Mouse (Mus musculus) cerebellum, postnatal 10 days (tissue): Measurements from ENCODE around the gene Svs3b.
"Not testable (repeated sequence)": the region's sequence is repeated elsewhere in the genome, so short reads cannot be mapped to it uniquely, and the experiment has no call there.

Experiments
- DNase-seq, 2 experiments: peaks; one replicate each; pipeline ENCODE4 v3.0.0; 2021; ENCODE audit warnings: mixed read lengths in 2 of 2

Svs3b gene

DNA sequence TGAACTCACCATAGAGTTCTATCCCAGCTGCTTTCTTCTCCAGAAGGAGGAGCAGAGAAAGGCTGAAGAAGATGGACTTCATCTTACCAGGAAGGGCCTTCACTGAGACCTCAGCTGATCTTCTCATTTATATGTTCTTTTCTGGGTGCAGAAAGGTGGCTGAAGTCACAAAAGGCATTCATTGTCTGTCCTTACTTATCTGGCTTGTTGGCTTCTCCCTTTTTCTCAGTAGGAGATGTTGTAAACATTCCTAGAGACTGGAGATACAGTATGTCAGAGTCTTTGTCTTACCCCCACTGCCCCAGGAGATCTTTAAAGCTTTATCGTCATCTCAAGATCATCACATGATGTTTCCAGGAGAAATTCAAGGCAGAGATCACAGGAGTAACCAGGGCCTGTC, at the start of gene Svs3b:
TSS of gene Svs3b (minus strand) at position 101 of the 400 bp plus-strand sequence.
- not testable (repeated sequence) for DNase-seq

DNA sequence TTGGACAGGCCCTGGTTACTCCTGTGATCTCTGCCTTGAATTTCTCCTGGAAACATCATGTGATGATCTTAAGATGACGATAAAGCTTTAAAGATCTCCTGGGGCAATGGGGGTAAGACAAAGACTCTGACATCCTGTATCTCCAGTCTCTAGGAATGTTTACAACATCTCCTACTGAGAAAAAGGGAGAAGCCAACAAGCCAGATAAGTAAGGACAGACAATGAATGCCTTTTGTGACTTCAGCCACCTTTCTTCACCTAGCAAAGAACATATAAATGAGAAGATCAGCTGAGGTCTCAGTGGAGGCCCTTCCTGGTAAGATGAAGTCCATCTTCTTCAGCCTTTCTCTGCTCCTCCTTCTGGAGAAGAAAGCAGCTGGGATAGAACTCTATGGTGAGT, 32.5 kb upstream of the Svs3b start, which contains the start of gene Svs3a:
TSS of gene Svs3a (plus strand) at position 301 of the 400 bp plus-strand sequence.
- not testable (repeated sequence) for DNase-seq

DNA sequence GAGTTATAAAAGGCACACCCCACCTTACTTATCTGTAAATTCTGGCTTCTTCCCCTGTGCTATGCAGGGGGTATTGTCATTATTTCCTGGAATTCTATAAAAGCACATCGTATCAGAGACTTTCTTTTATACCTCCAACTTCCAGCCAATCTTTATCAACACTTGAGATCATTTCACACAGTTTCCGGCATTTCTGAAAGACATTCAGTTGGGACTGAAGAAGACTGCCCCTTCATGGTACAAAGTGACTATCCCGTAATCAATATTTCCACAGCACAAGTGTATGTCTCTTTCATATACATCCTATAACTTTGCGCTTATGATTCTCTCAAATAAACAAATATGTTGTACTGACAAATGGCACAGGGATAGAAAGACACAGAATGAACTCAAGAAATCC, 21.9 kb upstream of the Svs3b start, which contains the start of gene Svs4:
TSS of gene Svs4 (minus strand) at position 101 of the 400 bp plus-strand sequence.
- no peak for DNase-seq

DNA sequence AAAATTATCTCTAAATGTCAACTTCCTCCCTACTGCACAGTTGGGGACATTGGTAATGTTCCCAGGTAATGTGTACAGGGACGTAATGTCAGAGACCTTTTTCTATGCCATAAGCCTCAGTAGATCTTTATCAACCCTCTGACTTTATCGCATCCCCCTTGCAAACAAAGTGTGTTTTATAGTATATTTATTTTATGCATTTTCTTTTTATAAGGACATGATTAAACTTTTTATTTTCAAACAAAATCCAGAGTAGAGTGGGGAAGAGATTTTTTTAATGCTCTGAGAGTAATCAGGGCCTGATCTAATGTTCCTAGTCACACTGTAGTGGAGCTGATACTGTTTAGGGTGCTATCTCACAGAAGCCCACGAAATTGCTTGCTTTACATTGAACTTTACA, 18.1 kb downstream of the Svs3b start, which contains the start of gene Svs2:
TSS of gene Svs2 (minus strand) at position 101 of the 400 bp plus-strand sequence.
- no peak for DNase-seq

DNA sequence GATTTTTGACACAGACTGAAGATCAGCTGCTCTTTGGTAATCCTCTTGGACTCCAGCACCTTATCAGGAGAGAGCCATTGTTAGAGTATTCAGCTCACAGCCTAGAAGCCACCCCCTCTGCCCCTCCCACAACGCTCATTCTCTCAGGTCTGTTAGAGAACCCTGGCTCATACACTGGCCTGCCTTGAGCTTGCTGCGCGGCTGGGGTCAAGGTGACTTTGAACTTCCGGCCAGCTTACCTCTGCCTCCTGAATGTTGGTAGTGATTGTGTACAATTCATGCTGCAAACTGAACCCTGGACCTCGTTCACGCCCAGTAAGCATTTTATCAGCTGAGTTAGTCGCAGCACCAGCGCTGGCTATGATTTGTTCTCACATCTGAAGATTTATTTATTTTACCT, 23.8 kb downstream of the Svs3b start:
- DNase-seq = no peak

DNA sequence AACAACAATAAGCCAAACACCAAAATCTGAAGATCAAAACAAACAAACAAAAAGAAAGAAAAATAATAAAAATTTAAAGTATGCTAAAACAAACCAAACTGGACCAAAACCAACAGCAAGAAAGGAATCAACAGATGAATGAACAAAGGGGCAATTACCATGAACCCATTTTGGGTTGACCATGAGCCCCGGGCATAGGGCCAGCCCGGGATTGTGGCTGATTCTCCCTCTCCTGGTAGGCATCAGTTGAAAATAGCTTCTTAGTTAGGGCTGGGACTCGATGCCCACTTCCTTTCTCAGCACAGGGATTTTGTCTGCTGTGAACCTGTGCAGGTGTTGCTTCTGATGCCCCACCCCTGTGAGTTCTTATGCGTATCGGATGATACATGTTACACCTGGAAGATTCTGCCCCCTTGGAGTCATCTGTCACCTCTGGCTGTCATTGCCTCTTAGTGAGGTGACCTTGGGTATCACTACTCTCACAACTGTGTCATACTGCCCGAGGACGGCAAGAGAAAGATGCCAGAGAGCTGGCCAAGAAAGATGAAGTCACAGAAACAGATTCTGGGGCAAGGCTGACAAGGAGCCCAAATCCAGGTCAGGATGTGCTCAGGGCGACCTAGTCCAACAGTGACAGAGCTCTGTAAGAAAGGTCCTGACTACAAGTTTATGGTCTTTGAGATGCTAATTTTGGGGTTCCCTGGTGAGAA, 27.9 kb downstream of the Svs3b start:
- no peak for DNase-seq

DNA sequence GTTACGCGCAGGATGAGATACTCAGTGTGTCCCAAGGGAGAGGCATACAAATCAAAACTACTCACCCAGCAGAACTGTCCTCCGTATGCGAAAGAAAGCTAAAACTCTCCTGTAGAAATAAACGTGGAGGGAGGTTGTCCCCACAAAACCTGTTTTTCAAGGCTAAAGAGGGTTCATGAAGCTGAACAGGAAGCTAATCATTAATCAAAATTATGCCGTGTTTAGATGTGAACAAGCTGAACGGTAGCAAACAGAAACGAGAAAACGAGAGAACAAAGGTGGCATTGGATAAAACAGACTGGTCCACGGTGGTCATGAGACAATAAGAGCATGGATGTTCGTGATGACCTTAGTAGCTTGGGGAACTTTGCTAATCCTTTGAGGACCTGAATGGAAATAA, 34.9 kb downstream of the Svs3b start, which contains the start of gene Wfdc15b:
TSS of gene Wfdc15b (minus strand) at position 139 of the 400 bp plus-strand sequence.
- DNase-seq = no peak

DNA sequence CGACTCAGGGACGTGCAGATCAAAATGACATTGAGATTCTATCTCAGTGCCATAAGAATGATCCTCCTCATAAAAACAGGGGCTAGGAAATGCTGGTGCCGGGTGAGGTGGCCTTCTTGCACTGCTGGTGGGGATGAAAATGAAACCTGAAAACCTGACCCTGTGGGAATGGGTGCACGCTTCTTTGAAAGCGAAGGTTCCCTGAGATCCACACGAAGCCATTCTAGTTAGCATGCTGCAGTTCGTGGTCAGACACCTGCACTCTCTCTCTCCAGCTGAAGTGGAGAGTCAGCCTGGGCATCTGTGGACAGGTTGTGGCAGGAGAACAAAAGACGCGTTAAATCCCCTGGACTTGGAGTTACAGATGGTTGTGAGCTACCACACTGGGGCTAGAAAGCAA, 37.1 kb downstream of the Svs3b start:
- DNase-seq = no peak

DNA sequence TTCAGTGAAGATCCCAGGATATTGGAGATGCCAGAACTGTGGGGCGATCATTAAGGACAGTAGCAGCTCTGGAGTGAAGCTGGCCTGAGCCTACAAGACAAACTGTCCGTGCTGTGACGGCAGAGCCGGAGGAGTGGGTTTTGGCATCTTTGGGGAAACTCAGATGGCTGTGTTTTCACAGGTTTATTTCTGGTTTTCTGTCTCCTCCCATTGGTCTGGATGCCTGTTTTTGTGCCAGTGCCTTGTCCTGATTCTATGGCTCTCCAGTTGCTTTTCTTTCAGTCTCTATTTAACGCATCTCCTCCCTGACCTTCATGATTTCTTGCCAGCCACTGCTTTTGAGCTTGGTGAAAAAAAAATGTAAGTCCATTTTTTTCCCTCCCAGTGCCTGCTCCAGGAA, 43.7 kb downstream of the Svs3b start:
- no peak for DNase-seq

DNA sequence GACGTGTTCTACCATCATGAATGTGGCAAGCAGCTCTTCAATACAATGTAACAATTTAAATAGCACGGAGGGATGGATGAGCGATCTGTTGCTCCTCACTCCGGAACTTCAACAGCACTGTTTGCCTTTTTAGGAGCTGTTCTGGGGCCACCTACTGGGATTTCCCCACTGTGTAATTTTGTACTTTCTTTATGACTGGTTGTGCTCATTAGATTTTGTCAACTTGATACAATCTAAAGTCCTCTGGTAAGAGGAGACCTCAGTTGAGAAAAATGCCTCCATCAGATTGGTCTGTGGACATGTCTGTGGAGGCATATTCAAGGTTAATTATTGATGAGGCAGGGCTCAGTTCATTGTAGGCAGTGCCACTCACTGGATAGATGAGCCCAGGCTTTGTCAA, 45.5 kb downstream of the Svs3b start:
- DNase-seq = no peak

DNA sequence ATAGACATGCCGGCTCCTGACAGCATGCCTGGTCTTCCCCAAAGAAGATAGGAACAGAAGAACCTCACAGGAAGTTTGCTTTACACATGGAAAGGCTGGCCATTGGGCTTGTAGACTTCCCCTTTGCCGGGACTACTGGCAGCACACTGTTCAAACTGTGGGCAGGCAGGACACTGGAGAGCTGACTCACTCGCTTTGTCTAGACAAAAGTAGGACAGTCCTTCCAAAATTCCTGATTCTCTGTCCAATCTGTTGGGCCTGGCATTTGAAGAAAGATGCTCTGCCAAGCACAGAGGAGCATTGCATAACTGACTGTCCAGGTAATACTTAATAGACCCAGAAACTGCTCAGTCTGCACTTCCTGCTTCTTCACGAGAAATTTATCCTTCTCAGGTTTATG, 49.8 kb downstream of the Svs3b start:
- peak; percentile 21 to 31 for DNase-seq

DNA sequence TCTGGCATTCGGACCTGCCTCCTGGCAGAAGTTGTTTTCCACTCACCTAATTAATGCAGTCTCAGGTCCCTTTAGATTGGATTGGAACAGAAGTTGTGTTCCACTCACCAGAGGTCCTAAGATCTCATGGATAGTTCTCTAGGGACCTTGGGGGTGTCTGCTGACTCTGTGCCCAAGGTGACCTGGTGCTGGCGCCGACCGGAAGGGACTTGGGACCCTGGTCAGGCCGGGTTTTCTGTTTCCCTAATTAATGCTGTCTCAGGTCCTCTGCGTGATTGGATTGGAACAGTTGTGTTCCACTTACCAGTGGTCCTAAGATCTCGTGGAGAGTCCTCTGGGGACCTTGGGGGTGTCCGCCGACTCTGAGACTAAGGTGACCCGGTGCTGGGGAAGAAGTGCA, 50.4 kb downstream of the Svs3b start:
- DNase-seq = not testable (repeated sequence)
